Mouse (Mus musculus): ENCODE results near the gene Phb2.

GRCm38 (mm10) chr6:124674591-124674990 is 37.5 kb upstream of the Phb2 start:
- TF ChIP-seq CTCF (IDR thresholded peaks at IDR 0.05; ENCODE audit: insufficient read depth, low read depth, low read length) (no peak), POLR2A (IDR thresholded peaks at IDR 0.05; ENCODE audit: insufficient read depth, low read depth, low read length) (no peak)

All from olfactory bulb, adult 2 months (tissue).